Mouse (Mus musculus) megakaryocyte, embryonic 14.5 days (primary cell): ENCODE results near the gene Zfp740.

Experiments used
- FLI1 ChIP-seq: IDR thresholded peaks from 2 replicates; pipeline ENCODE4 v1.6.1; 2012; ENCODE audit warnings: low read length, inconsistent platforms, mixed read lengths
- GATA1 ChIP-seq: IDR thresholded peaks from 3 replicates; pipeline ENCODE4 v1.6.1; 2012; ENCODE audit warnings: mixed read lengths, low read length, inconsistent platforms, borderline replicate concordance

DNA sequence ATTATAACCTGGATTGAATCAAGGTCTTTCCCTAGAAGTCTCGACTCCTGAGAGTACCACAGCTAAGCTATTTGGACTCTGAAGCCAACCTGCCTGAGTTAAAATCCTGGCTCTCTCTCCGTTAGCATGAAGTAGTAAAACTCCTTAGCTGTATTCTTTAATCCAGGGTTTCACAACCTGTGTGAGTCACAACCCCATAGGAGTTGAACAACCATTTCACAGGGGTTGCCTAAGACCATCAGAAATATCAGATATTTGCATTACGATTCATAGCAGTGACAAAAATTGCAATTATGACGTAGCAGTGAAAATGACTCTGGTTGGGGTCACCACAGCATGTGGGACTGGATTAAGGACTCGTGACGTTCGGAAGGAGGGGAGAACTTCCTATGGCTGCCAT, 29.7 kb downstream of the Zfp740 start:
- TF ChIP-seq GATA1 (no peak), FLI1 (no peak)
